Mouse (Mus musculus) liver, postnatal 0 days (tissue): ENCODE data around the gene Mettl15.

Experiments
- CTCF ChIP-seq: sonication (generic); IDR thresholded peaks from 2 replicates; pipeline ENCODE4 v1.5.1; 2016; ENCODE audit warnings: antibody characterized with exemption, low read depth
- EP300 ChIP-seq: IDR thresholded peaks from 2 replicates; pipeline ENCODE4 v1.6.1; 2016; ENCODE audit warnings: antibody characterized with exemption, low read depth, mild to moderate bottlenecking

DNA sequence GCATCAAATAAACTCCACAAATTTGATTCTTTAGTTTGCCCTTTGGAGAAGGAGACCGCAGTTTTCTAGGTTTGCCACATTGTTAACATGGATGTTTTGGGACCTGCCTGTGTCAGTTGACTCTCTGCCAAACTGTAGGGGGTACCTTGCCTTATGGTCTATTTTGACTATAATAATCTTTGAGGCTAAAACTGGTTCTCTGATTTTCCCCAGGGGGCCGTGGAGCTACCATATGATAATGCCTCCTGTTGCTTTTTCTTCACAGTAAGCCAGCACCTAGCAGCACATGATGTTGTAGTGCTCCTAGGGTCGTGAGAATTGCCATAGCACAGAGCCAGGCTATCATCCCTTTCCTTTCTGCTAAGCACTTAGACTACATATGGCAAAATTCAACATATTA is 21.7 kb upstream of the Mettl15 start:
- no peak for TF ChIP-seq CTCF
- no peak for TF ChIP-seq EP300
